Mouse (Mus musculus) hindbrain, embryonic 14.5 days (tissue): ENCODE measurements around the gene Gpr19. TPM values are rescaled to one million over a fixed set of nuclear protein-coding genes. Genes with fewer than 3 reads are reported as not detected.

Source experiments
- ATAC-seq: fragments of 200-750 bp; cut with Nextera tagmentation; 2 replicates; pipeline ENCODE4 v1.8.0; 2017; ENCODE audit warnings: moderate number of reproducible peaks, mild to moderate bottlenecking, moderate TSS enrichment, moderate library complexity; ENCODE audit not compliant: low FRiP score
- DNase-seq: peaks from one replicate; pipeline ENCODE4 v3.0.0-alpha.2; 2015; ENCODE audit warnings: low spot score
- H3K27ac ChIP-seq: fragments of 300-500 bp; sonication (generic); 2 replicates; pipeline ENCODE4 v1.5.1; 2014; ENCODE audit warnings: mild to moderate bottlenecking, moderate library complexity
- H3K27me3 ChIP-seq: fragments of 300-500 bp; sonication (generic); 2 replicates; pipeline ENCODE4 v1.6.1; 2014; ENCODE audit warnings: mild to moderate bottlenecking, low read length, mixed read lengths; ENCODE audit not compliant: control insufficient read depth, insufficient read depth
- H3K36me3 ChIP-seq: fragments of 300-500 bp; sonication (generic); replicated peaks from 2 replicates; pipeline ENCODE4 v1.6.1; 2014; ENCODE audit not compliant: control insufficient read depth, insufficient read depth
- H3K4me1 ChIP-seq: fragments of 300-500 bp; sonication (generic); replicated peaks from 2 replicates; pipeline ENCODE4 v1.6.1; 2014; ENCODE audit warnings: antibody characterized with exemption, low read length, mixed read lengths; ENCODE audit not compliant: control insufficient read depth, insufficient read depth
- H3K4me2 ChIP-seq: fragments of 300-500 bp; sonication (generic); replicated peaks from 2 replicates; pipeline ENCODE4 v1.6.1; 2014; ENCODE audit warnings: mild to moderate bottlenecking, moderate library complexity
- H3K4me3 ChIP-seq: fragments of 300-500 bp; sonication (generic); replicated peaks from 2 replicates; pipeline ENCODE4 v1.5.1; 2014; ENCODE audit warnings: mild to moderate bottlenecking, low read length
- H3K9ac ChIP-seq: fragments of 300-500 bp; sonication (generic); 2 replicates; pipeline ENCODE4 v1.6.1; 2014
- H3K9me3 ChIP-seq: fragments of 300-500 bp; sonication (generic); 2 replicates; pipeline ENCODE4 v1.6.1; 2016; ENCODE audit warnings: low read length; ENCODE audit not compliant: control insufficient read depth
- WGBS: fragments of 180-500 bp; shearing (Covaris S2); extraction: QIAGEN DNeasy Blood & Tissue Kit; methylation state at CpG from one replicate; pipeline ENCODE4 v1.1.7; 2014; 5-methylcytosine and 5-hydroxymethylcytosine counted together
- polyA plus RNA-seq: library from polyadenylated mRNA; unstranded; fragments of >200 nt; fragmentation: Nextera tagmentation; extraction: Ambion mirVana; gene quantifications from 2 replicates; pipeline ENCODE4 v1.2.1, GENCODE M21; 2014

Gpr19 gene
- polyA plus RNA-seq, 1 experiment from 2014 or later, result 34.0 TPM

DNA sequence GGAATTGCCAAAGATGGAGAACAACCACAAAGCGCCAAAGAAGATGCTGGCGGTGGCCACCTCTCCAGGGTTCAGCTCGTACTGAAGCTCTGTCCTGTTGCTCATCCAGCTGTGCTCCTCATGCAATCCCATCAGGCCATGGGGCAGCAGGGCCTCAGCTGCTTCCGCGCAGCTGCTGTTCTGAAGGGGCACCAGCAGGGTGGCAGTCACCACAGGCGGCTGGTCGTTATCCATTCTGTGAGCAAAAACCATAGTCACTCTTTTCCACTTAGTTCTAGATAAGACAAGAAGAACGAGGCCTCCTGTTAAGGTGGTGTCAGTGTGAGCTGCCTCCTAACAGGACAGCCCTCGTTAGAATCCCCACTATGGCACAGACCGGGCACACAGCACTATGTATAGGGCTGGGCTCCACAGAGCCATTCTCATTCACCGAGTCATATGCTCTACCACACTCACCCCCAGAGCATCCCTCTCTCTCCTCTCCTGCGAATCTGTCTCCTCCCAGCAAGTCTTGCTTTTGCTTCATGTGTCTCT lies 28.1 kb downstream of the Gpr19 start:
- H3K4me3 ChIP-seq, result no peak overlapping the region
- no peaks in the 10 kb centered on the region for H3K4me1 ChIP-seq
- no peaks in the 10 kb centered on the region for H3K27me3 ChIP-seq
- ATAC-seq (no peak), DNase-seq (no peak)
- WGBS, result 93% methylated on average over 12 of the region's 12 CpGs
- no peaks in the 10 kb centered on the region for H3K9me3 ChIP-seq
- no peak overlapping the region for H3K9ac ChIP-seq
- no peak overlapping the region for H3K4me2 ChIP-seq
- H3K36me3 ChIP-seq, result peaks cover 66% of the 10 kb centered on the region
- no peak overlapping the region for H3K27ac ChIP-seq

DNA sequence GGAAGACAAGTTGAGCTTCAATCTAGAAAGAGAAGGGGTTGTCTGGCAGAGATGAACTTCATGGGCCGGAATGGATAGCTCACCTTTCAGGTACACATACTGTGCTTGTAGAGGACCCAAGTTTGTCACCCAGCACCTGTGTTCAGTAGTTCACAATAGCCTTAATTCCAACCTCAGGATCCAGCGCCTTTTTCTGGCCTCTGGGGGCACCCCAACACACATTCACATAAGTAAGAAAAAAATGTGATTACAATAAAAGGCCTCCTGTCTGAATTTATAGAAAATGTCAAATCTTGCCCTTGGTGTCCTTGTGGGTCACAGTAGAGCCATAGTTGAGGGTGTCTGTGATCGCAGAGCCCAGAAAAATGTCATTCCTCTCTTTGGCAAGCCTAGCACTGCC lies 31.1 kb downstream of the Gpr19 start:
- Histone ChIP-seq H3K27me3 (no peaks in the 10 kb centered on the region), H3K9me3 (no peaks in the 10 kb centered on the region), H3K36me3 (peaks cover 52% of the 10 kb centered on the region), H3K4me3 (no peak overlapping the region), H3K9ac (no peak overlapping the region), H3K4me1 (peaks cover 5% of the 10 kb centered on the region; the same call in 1 of the 2 replicates), H3K27ac (no peak overlapping the region), H3K4me2 (no peak overlapping the region)
- WGBS, result 87% methylated on average over 3 of the region's 3 CpGs
- ATAC-seq, result no peak
- DNase-seq, result no peak

DNA sequence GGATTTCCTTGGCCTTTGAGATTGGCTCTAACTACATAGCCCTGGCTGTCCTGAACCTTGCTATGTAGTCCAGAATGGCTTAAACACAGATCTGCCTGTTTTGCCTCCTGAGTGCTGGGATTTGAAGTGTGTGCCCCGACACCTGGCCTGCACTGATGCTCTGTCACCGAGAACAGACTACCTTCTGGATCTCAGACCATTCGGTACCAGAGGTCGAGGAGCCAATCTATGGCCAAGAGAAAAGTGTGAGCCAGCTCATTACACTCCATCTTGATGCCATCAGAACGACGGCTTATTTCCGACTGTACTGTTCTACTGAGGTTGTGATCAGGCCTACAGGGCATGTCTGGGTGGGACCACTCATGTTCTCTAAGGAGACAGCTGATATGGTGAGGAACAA lies 32.3 kb downstream of the Gpr19 start:
- Histone ChIP-seq H3K27ac (no peak overlapping the region), H3K36me3 (peaks cover 48% of the 10 kb centered on the region), H3K4me3 (no peak overlapping the region), H3K9me3 (no peaks in the 10 kb centered on the region), H3K4me1 (peaks cover 7% of the 10 kb centered on the region; the same call in 1 of the 2 replicates), H3K4me2 (no peak overlapping the region), H3K9ac (no peak overlapping the region), H3K27me3 (no peaks in the 10 kb centered on the region)
- no peak for ATAC-seq
- 96% methylated on average over 7 of the region's 7 CpGs for WGBS
- no peak for DNase-seq

DNA sequence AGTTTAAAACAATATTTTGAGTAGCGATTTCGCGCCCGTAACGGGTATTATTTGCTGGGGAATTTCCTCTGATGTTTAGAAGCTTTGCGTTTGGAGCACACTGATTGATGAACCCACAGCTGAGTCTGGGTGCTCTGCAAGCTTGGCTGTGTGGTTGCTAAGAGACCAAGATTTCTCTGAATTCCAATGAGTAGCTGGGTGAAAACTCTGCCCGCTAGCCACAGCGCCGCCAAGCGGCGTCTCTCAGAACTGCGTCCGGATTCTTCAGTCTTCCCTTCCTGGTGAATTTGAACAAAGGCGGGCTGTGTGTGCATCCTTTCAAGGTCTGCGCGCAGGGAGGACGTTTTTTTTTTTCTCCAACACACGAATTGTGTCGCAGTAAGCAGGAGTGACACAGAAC lies 35.2 kb downstream of the Gpr19 start:
- under 1% methylated on average over 19 of the region's 19 CpGs for WGBS
- H3K4me2 ChIP-seq, result peak overlapping the region; percentile 53
- no peaks in the 10 kb centered on the region for H3K27me3 ChIP-seq
- peaks cover 21% of the 10 kb centered on the region for H3K36me3 ChIP-seq
- DNase-seq, result peak; percentile 100
- peak; percentile 89 for ATAC-seq
- H3K4me3 ChIP-seq, result peak overlapping the region; percentile 28
- peaks cover 7% of the 10 kb centered on the region; the same call in 1 of the 2 replicates for H3K4me1 ChIP-seq
- H3K9ac ChIP-seq, result peak overlapping the region; percentile 47
- peak overlapping the region; percentile 76 for H3K27ac ChIP-seq
- no peaks in the 10 kb centered on the region for H3K9me3 ChIP-seq

DNA sequence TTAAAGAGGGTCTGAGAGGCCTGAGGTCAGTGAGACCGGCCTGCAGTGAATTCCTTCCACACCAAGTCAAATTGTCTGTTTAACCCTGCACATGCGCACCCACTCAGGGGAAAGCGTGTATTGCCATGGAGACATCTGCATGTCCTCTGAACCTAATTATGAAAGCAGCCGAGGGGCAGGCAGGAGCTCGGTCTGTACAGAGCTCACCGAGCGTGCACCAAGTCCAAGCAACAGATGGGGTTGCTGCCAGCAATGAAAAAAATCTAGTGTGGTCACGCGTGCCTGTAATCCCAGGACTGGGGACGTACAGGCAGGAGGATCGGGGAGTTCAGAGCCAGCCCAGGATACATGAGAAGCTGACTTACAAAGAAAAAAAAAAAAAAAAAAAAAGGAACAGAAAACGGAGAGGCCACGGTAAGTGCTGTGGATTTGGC lies 35.7 kb downstream of the Gpr19 start:
- Histone ChIP-seq H3K27me3 (no peaks in the 10 kb centered on the region), H3K9me3 (no peaks in the 10 kb centered on the region), H3K4me1 (peaks cover 7% of the 10 kb centered on the region; the same call in 1 of the 2 replicates), H3K36me3 (peaks cover 16% of the 10 kb centered on the region), H3K27ac (peak overlapping the region; percentile 76), H3K4me2 (peak overlapping the region; percentile 53), H3K9ac (peak overlapping the region; percentile 47), H3K4me3 (peak overlapping the region; percentile 28)
- WGBS, result 5% methylated on average over 13 of the region's 13 CpGs
- ATAC-seq, result peak; percentile 78
- peak; percentile 54 for DNase-seq

DNA sequence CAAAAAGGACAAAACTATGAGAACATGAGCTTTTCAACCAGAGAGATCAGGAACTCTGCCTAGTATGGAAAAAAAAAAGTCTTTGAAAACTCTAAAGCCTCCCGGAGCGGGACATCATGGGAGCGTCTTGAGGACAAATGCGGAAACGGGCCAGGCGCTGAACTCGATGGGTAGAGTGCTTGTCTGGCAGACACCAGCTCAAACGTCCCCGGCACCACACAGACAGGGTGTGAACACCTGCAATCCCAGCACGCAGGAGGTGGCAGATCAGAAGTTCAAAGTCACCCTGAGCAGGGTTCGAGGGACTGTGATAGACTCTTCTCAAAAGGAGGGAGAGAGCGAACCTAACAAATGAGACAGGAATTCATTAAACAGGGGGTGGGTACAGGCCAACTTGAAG lies 37.0 kb downstream of the Gpr19 start:
- H3K4me2 ChIP-seq, result no peak overlapping the region
- peaks cover 7% of the 10 kb centered on the region; the same call in 1 of the 2 replicates for H3K4me1 ChIP-seq
- no peaks in the 10 kb centered on the region for H3K9me3 ChIP-seq
- ATAC-seq (no peak), DNase-seq (no peak)
- H3K27ac ChIP-seq, result no peak overlapping the region
- H3K4me3 ChIP-seq, result no peak overlapping the region
- H3K36me3 ChIP-seq, result 0 out of 2 replicates have a peak, but pooled peaks cover 7% of the 10 kb centered on the region
- 83% methylated on average over 12 of the region's 12 CpGs for WGBS
- no peak overlapping the region for H3K9ac ChIP-seq
- no peaks in the 10 kb centered on the region for H3K27me3 ChIP-seq

DNA sequence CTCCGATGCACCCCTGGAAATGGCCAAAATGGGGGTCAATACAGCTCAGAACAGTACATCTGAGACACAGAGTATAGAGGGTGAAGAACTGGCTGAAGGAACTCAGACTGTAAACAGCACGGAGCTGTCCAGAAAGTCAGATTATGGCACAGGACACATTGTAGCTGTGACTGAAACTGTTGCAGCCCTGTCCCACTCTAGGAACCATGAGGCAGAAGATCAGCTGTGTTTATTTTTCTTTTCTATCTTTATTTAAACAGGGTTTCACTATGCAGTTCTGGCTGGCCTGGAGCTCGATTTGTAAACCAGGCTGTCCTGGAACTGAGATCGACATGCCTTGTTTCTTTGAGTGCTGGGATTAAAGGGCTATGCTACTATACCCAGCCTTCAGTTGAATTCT lies 38.1 kb downstream of the Gpr19 start:
- Histone ChIP-seq H3K9me3 (no peaks in the 10 kb centered on the region), H3K9ac (no peak overlapping the region), H3K27me3 (no peaks in the 10 kb centered on the region), H3K4me2 (no peak overlapping the region), H3K4me3 (no peak overlapping the region), H3K27ac (no peak overlapping the region), H3K4me1 (peaks cover 7% of the 10 kb centered on the region; the same call in 1 of the 2 replicates), H3K36me3 (peaks cover 7% of the 10 kb centered on the region; the same call in 1 of the 2 replicates)
- no peak for ATAC-seq
- no peak for DNase-seq
- WGBS, result 77% methylated on average over 4 of the region's 4 CpGs

DNA sequence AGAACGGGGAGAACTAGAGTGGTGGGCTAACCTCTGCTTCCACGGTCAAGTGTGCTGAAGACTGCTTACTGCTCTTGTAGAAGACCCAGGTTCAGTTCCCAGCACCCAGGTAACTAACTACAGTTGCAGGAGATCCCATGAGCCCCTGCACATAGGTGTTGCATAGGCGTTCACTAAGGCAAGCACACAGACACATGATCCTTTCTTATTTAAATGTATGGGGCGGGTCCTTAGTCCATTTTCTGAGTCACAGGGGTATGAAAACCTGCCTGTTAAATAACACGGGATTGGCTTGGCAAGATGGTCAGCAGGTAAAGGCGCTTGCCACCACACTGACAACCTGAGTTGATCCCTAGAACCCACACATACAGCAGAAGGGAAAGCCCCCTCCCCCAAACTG lies 39.4 kb downstream of the Gpr19 start:
- Histone ChIP-seq H3K9me3 (no peaks in the 10 kb centered on the region), H3K36me3 (peaks cover 7% of the 10 kb centered on the region; the same call in 1 of the 2 replicates), H3K27me3 (no peaks in the 10 kb centered on the region), H3K4me1 (peaks cover 7% of the 10 kb centered on the region; the same call in 1 of the 2 replicates), H3K9ac (no peak overlapping the region), H3K4me2 (no peak overlapping the region), H3K4me3 (no peak overlapping the region), H3K27ac (no peak overlapping the region)
- no peak for ATAC-seq
- WGBS, result 90% methylated on average over 6 of the region's 6 CpGs
- no peak for DNase-seq

DNA sequence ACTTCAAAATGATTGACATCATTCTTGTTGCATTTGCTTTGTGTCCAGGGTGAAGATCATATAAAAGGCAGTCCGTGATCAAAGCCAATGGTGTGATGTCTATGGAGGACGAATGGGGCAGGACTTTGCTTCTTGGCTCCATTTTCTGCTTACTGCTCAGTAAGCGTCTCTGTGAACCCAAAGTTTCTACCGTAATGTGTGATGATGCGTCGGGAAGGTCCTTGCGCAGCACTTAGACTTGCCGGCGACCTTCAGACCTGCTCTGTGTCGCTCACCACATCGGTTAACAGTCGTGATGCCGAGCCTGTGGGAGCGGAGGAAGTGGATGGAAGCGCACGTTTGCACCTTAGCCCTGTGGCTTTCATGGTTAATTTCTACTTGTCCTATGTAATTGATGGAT lies 42.5 kb downstream of the Gpr19 start:
- Histone ChIP-seq H3K27ac (no peak overlapping the region), H3K9me3 (no peaks in the 10 kb centered on the region), H3K4me3 (no peak overlapping the region), H3K27me3 (no peaks in the 10 kb centered on the region), H3K4me1 (no peaks in the 10 kb centered on the region), H3K9ac (no peak overlapping the region), H3K36me3 (peaks cover 30% of the 10 kb centered on the region), H3K4me2 (no peak overlapping the region)
- DNase-seq (no peak), ATAC-seq (no peak)
- 92% methylated on average over 16 of the region's 16 CpGs for WGBS

DNA sequence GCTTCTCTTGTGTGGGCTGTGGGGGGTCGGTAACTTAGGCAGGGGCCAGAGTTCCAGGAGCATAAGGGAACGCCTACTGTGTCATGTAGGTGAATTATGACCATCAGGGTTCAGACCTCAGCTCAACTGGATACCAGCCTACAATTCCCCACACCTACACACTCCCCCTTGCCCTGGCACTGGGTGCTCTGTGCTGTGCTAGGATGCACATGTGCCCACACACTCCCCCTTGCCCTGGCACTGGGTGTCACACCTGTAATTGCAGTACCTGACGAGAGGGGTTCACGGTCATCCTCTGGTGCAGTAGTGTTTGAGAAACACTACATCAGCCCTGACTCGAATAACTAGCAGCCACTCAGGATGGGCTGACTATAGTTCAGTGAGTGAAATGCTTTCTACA lies 43.6 kb downstream of the Gpr19 start:
- Histone ChIP-seq H3K9me3 (no peaks in the 10 kb centered on the region), H3K9ac (no peak overlapping the region), H3K4me3 (no peak overlapping the region), H3K27me3 (no peaks in the 10 kb centered on the region), H3K4me2 (no peak overlapping the region), H3K36me3 (peaks cover 39% of the 10 kb centered on the region), H3K27ac (no peak overlapping the region), H3K4me1 (no peaks in the 10 kb centered on the region)
- WGBS, result 74% methylated on average over 5 of the region's 5 CpGs
- ATAC-seq (no peak), DNase-seq (no peak)
